Mouse (Mus musculus) gastrocnemius, postnatal 4 days (tissue): ENCODE data around the gene Caap1. TPM values are rescaled to one million over a fixed set of nuclear protein-coding genes. Genes with fewer than 3 reads are reported as not detected.

Experiments
- DNase-seq, 2 experiments: peaks; one replicate each; pipeline ENCODE4 v3.0.0; 2021 to 2022; ENCODE audit warnings: low spot score in 2 of 2, mixed read lengths in 2 of 2
- total RNA-seq, 2 experiments: library from RNA; stranded (reverse); gene quantifications; 2 replicates each; pipeline ENCODE4 v1.2.3; 2021

Caap1 gene
- total RNA-seq, 2 experiments from 2014 or later = 6.2 to 6.4 TPM

- peak; percentile 17 to 20 for DNase-seq
Observed at GRCm38 (mm10) chr4:94517631-94518030, 39.0 kb downstream of the Caap1 start.

DNA sequence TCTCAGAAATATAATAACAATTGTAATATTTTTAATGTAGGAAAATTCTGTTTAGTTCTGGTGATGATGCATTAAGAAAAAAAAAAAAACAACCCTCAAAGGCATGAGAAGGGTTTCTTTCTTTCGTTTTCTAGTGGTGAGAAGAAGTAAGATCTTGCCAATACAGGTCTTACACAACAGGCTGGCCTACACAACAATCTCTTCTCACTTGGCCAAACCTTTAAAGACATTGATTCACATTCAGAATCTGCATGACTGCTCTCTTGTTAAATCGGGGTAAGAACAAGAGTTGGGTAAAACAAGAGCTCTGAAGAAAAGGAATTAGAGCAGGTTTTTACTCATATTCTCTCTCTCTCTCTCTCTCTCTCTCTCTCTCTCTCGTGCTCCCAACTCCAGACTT is 41.2 kb downstream of the Caap1 start:
- no peak for DNase-seq

DNA sequence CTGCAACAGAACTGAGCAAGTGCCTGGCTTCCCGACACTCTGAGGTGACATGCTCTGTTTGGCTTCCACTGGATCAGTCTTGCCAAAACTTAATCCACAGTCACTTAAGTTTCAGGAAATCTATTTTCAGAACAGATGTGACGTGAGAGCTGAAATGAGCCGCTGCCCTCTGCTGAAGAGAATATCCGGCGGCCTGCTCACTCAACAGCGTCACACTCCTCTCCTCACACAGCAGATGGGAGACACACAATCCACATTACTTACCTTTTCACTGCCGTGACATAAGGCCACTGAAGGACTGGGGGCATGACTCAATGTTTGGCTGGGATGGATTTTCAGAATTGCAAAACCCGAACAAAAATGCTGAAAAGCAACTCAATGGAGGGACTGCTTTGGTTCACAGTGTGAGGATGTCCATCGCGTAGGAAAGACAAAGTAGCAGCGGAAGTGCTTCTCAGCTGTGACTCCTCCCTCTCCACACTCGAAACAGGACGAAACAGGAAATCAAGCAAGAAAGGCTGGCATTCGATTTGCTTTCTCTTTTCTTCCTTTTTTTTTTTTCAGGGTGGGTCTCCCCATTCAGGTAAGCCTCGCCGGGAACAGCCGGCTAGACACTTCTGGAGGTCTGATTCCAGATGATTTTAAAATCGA is 79.7 kb downstream of the Caap1 start:
- DNase-seq = peak in 1 of 2 experiments; percentile 9

GRCm38 (mm10) chr4:94473286-94473685 is 83.3 kb downstream of the Caap1 start:
- no peak for DNase-seq

DNA sequence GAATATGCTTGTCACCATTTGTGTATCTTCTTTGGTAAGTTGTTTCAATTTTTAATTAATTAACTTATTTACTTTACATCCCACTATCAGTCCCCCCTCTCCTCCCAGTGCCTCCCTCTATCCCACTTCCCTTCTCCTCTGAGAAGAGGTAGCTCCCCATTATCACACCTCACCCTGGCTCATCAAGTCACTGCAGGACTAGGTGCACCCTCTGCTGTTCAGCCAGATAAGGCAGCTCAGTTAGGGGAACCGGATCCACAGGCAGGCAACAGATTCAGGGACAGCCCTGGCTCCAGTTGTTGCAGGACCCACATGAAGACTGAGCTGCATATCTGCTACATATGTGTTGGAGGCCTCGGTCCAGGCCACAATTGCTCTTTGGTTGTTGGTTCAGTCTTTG is 97.2 kb downstream of the Caap1 start:
- no peak for DNase-seq

GRCm38 (mm10) chr4:94454857-94455256 is 101.7 kb downstream of the Caap1 start:
- DNase-seq = no peak

Other genes with a start within 250 kb of the Caap1 start
- gene Gm10306, start 250 bp downstream of the Caap1 start, total RNA-seq = not detected
- 10 to 100 TPM; 40.4 to 49.6 TPM for gene Plaa, start 46.4 kb upstream of the Caap1 start, total RNA-seq
- gene Ift74, start 57.7 kb upstream of the Caap1 start, total RNA-seq = 10 to 100 TPM; 11.7 to 15.4 TPM
- not detected for gene Lrrc19, start 93.3 kb upstream of the Caap1 start, total RNA-seq
- 10 to 100 TPM; 35.7 to 40.0 TPM for gene Tek, start 182.5 kb upstream of the Caap1 start, total RNA-seq